Mouse (Mus musculus): Measurements from ENCODE around the gene Jph4. TPM values are rescaled to one million over a fixed set of nuclear protein-coding genes. Genes with fewer than 3 reads are reported as not detected.

Gene Jph4
- total and polyA plus RNA-seq, 3 experiments = 0.23 to 0.25 TPM; not detected in 1

DNA sequence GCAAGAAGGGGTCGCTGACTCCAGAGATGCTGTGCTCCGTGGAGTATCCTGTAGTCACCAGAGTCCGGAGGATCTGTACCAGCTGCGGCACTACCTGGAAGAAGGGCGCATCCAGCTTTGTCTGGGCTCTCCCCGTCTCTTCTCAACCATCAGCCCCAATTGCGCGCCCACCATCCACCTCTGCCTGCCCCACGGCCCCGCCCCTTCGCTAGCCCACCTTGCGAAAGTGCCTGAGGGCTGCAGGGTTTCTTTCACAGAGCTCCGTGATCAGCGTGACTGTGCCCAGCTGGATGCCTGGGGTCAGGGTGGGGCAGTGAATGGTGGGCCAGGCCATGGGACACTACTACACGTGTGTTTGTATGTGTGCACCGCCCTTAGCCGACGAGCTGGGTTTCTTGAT lies 12.4 kb downstream of the Jph4 start:
- Histone ChIP-seq H3K9ac (ENCODE audit: low read depth, low read length) (no peak overlapping the region), H3K79me2 (replicated peaks; ENCODE audit: control insufficient read depth, insufficient read depth, low read length) (no peaks in the 10 kb centered on the region), H3K27ac (no peak overlapping the region), H3K4me1 (ENCODE audit: control insufficient read depth, insufficient read depth, low read length) (no peaks in the 10 kb centered on the region), H3K27me3 (ENCODE audit: control insufficient read depth, insufficient read depth, low read length) (no peaks in the 10 kb centered on the region), H3K4me3 (no peak overlapping the region), H3K36me3 (ENCODE audit: control insufficient read depth, insufficient read depth, low read length) (no peaks in the 10 kb centered on the region)
- TF ChIP-seq EP300 (IDR thresholded peaks at IDR 0.05; ENCODE audit: insufficient read depth, low read depth, low read length) (no peak), POLR2A (IDR thresholded peaks at IDR 0.05; ENCODE audit: insufficient read depth, low read depth, low read length) (no peak), CTCF (IDR thresholded peaks at IDR 0.05) (no peak)
- WGBS = 92% methylated on average over 18 of the region's 18 CpGs
- intact Hi-C loops (cut with DNase I) = no loop called here
- DNase-seq = no peak

DNA sequence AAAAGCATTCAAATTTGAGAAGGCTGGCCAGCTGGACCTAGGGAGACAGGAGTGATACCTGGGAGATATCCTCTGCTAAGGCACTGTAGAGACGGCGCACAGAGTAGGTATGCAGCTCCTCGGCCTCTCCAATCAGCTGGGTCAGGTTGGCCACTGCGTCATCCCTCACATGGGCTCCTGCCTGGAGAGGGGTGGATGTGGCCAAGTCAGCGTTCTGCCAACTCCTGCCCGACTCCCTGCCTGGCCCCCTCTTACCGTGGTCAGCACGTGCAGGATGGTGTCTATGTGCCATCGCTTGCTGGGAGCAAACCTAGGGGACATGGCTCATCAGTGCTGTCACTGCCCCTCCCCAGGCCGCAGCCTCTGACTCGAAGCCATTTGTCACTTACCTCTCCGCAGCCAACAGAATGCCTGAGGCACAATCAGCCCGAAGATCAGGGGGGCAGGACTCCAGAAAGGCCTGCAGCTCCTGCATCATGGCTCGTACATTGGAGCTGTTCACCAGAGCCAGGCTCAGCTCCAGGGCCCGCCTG lies 14.4 kb downstream of the Jph4 start:
- no peak for TF ChIP-seq EP300 (IDR thresholded peaks at IDR 0.05; ENCODE audit: insufficient read depth, low read depth, low read length)
- TF ChIP-seq CTCF (IDR thresholded peaks at IDR 0.05) = no peak
- no peak for TF ChIP-seq POLR2A (IDR thresholded peaks at IDR 0.05; ENCODE audit: insufficient read depth, low read depth, low read length)
- intact Hi-C loops (cut with DNase I) = no loop called here
- Histone ChIP-seq H3K36me3 (ENCODE audit: control insufficient read depth, insufficient read depth, low read length) (no peaks in the 10 kb centered on the region), H3K79me2 (replicated peaks; ENCODE audit: control insufficient read depth, insufficient read depth, low read length) (no peaks in the 10 kb centered on the region), H3K27me3 (ENCODE audit: control insufficient read depth, insufficient read depth, low read length) (no peaks in the 10 kb centered on the region), H3K4me3 (no peak overlapping the region), H3K27ac (no peak overlapping the region), H3K9ac (ENCODE audit: low read depth, low read length) (no peak overlapping the region), H3K4me1 (ENCODE audit: control insufficient read depth, insufficient read depth, low read length) (no peaks in the 10 kb centered on the region; the same call in 1 of the 2 replicates)
- WGBS = 80% methylated on average over 15 of the region's 15 CpGs
- DNase-seq = no peak

DNA sequence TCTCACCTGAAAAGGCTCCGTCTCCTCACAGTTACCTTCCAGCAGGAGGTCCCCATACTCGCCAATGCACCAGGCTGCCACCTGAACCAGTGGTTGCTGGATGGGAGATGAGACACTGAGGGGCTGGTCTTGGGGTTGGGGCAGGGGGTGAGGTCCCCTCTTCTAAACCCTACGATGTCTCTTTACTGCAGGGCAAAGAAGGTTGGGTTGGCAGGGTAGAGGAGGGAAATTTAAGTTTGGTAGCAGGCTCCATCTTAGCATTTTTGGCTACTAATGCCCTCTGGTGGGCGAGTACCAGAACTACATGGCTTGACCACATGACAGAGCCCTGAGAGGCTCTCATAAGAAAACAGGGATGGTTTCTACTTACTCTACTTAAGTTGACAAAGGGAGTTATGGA lies 15.1 kb downstream of the Jph4 start:
- no peak overlapping the region for H3K9ac ChIP-seq (ENCODE audit: low read depth, low read length)
- H3K36me3 ChIP-seq (ENCODE audit: control insufficient read depth, insufficient read depth, low read length) = no peaks in the 10 kb centered on the region
- TF ChIP-seq CTCF (IDR thresholded peaks at IDR 0.05) (peak; percentile 89), POLR2A (IDR thresholded peaks at IDR 0.05; ENCODE audit: insufficient read depth, low read depth, low read length) (no peak), EP300 (IDR thresholded peaks at IDR 0.05; ENCODE audit: insufficient read depth, low read depth, low read length) (no peak)
- 53% methylated on average over 4 of the region's 4 CpGs for WGBS
- no peaks in the 10 kb centered on the region for H3K27me3 ChIP-seq (ENCODE audit: control insufficient read depth, insufficient read depth, low read length)
- intact Hi-C loops (cut with DNase I) = no loop called here
- peaks cover 1% of the 10 kb centered on the region for H3K4me1 ChIP-seq (ENCODE audit: control insufficient read depth, insufficient read depth, low read length)
- H3K79me2 ChIP-seq (replicated peaks; ENCODE audit: control insufficient read depth, insufficient read depth, low read length) = no peaks in the 10 kb centered on the region
- DNase-seq = peak in 1 of 2 experiments; percentile 52
- H3K4me3 ChIP-seq = no peak overlapping the region
- H3K27ac ChIP-seq = no peak overlapping the region

DNA sequence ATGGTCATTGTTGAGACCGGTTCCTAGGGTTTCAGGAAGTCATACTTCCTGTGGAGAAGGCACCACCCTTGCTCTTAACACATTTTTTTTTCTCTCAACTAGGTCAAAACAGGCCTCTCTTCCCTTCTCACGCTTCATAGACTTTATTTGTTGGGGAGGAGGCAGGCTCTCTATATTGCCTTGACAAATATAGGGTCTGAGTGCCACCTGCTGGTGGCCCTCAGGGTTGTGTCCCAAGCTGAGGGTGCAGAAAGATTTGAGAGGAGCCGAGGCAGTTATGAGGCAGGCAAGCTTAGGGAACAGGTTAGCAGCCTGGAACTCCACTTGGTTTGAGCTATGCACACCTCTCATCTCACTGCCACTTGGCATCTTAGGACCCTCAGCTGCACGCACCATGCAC lies 18.7 kb downstream of the Jph4 start:
- WGBS = 51% methylated on average over 4 of the region's 4 CpGs
- intact Hi-C loops (cut with DNase I) = loop anchor here (2.0 kb wide), 1 partner anchor 73 kb away; no protein-coding TSS in a partner anchor
- H3K4me3 ChIP-seq = no peak overlapping the region
- peak overlapping the region; percentile 38 for H3K27ac ChIP-seq
- H3K27me3 ChIP-seq (ENCODE audit: control insufficient read depth, insufficient read depth, low read length) = no peaks in the 10 kb centered on the region
- no peak for TF ChIP-seq POLR2A (IDR thresholded peaks at IDR 0.05; ENCODE audit: insufficient read depth, low read depth, low read length)
- TF ChIP-seq CTCF (IDR thresholded peaks at IDR 0.05) = peak; percentile 74
- 0 out of 2 replicates have a peak, but pooled peaks have one; percentile 35 for TF ChIP-seq EP300 (IDR thresholded peaks at IDR 0.05; ENCODE audit: insufficient read depth, low read depth, low read length)
- no peaks in the 10 kb centered on the region for H3K36me3 ChIP-seq (ENCODE audit: control insufficient read depth, insufficient read depth, low read length)
- no peaks in the 10 kb centered on the region for H3K79me2 ChIP-seq (replicated peaks; ENCODE audit: control insufficient read depth, insufficient read depth, low read length)
- H3K9ac ChIP-seq (ENCODE audit: low read depth, low read length) = no peak overlapping the region
- H3K4me1 ChIP-seq (ENCODE audit: control insufficient read depth, insufficient read depth, low read length) = peaks cover 5% of the 10 kb centered on the region
- DNase-seq = no peak

DNA sequence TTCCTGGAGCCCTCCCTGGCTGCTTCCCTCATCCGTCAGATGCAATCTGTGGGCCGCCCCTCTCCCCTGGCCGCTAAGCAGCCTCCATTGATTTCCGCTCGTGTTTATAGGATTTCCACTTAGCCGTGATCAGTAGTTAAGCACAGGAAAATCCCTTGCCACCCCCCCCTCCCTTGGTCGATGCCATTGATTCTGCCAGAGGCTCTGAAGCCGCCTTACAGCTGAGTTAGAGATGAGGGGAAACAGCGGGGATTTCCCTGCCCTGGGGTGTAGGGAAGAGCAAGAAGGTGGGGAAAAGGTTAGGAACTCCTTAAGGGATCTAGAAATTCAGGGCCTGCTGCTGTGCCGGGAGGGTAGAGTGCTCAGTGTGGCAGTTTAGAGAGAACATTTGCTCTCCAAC lies 19.1 kb downstream of the Jph4 start:
- Histone ChIP-seq H3K27ac (peak overlapping the region; percentile 38), H3K79me2 (replicated peaks; ENCODE audit: control insufficient read depth, insufficient read depth, low read length) (no peaks in the 10 kb centered on the region), H3K4me1 (ENCODE audit: control insufficient read depth, insufficient read depth, low read length) (peaks cover 5% of the 10 kb centered on the region), H3K9ac (ENCODE audit: low read depth, low read length) (no peak overlapping the region), H3K36me3 (ENCODE audit: control insufficient read depth, insufficient read depth, low read length) (no peaks in the 10 kb centered on the region), H3K4me3 (no peak overlapping the region), H3K27me3 (ENCODE audit: control insufficient read depth, insufficient read depth, low read length) (no peaks in the 10 kb centered on the region)
- no peak for DNase-seq
- intact Hi-C loops (cut with DNase I) = loop anchor here (2.0 kb wide), 1 partner anchor 73 kb away; no protein-coding TSS in a partner anchor
- 49% methylated on average over 10 of the region's 10 CpGs for WGBS
- TF ChIP-seq POLR2A (IDR thresholded peaks at IDR 0.05; ENCODE audit: insufficient read depth, low read depth, low read length) (no peak), EP300 (IDR thresholded peaks at IDR 0.05; ENCODE audit: insufficient read depth, low read depth, low read length) (no peak), CTCF (IDR thresholded peaks at IDR 0.05) (no peak)

DNA sequence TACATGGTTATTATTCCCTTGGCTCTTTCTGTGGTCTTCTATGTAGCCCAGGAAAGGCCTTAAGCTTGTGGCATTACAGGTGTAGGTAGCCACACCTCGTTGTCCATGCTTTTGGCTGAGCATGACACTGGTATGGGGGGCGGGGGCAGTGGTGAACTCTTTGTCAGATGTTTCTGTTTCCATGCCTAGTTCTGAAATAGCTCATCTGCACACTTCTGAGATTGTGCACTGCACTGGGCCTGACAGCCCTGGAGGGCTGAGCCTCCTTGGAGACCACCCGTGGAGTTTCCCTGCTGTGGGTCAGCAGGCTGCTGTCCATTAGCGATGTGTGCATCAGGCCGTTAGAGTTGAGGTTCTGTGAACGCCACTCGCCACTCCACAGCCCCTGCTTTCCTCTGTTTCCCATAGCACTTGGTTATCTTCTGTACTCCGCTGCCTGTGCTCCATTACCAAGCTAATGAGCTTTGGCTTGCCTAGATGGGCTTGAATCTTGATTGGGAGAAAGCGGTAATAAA lies 20.1 kb downstream of the Jph4 start:
- H3K27ac ChIP-seq = no peak overlapping the region
- no peak overlapping the region for H3K9ac ChIP-seq (ENCODE audit: low read depth, low read length)
- no peak overlapping the region for H3K4me3 ChIP-seq
- no peaks in the 10 kb centered on the region for H3K79me2 ChIP-seq (replicated peaks; ENCODE audit: control insufficient read depth, insufficient read depth, low read length)
- 72% methylated on average over 9 of the region's 9 CpGs for WGBS
- no peaks in the 10 kb centered on the region for H3K36me3 ChIP-seq (ENCODE audit: control insufficient read depth, insufficient read depth, low read length)
- no peak for DNase-seq
- intact Hi-C loops (cut with DNase I) = no loop called here
- H3K27me3 ChIP-seq (ENCODE audit: control insufficient read depth, insufficient read depth, low read length) = no peaks in the 10 kb centered on the region
- H3K4me1 ChIP-seq (ENCODE audit: control insufficient read depth, insufficient read depth, low read length) = peaks cover 6% of the 10 kb centered on the region
- TF ChIP-seq EP300 (IDR thresholded peaks at IDR 0.05; ENCODE audit: insufficient read depth, low read depth, low read length) (no peak), POLR2A (IDR thresholded peaks at IDR 0.05; ENCODE audit: insufficient read depth, low read depth, low read length) (no peak), CTCF (IDR thresholded peaks at IDR 0.05) (no peak)
